Mouse (Mus musculus): Measurements from ENCODE around the gene Fndc8. TPM values are rescaled to one million over a fixed set of nuclear protein-coding genes. Genes with fewer than 3 reads are reported as not detected.
A peak's percentile ranks its signal among the peaks of the same experiment; 100 is the strongest.

The Fndc8 gene
- polyA plus RNA-seq, 1 experiment from 2014 or later, result 0.31 TPM

- H3K27me3 ChIP-seq (ENCODE audit: insufficient read depth, poor library complexity, severe bottlenecking), result no peaks in the 10 kb centered on the region
- H3K4me3 ChIP-seq, result no peak overlapping the region
- 76% methylated on average over 5 of the region's 5 CpGs for WGBS
- DNase-seq (ENCODE audit: low spot score), result no peak
- peaks cover 14% of the 10 kb centered on the region for H3K36me3 ChIP-seq
- H3K9me3 ChIP-seq, result no peaks in the 10 kb centered on the region
- no peak overlapping the region for H3K27ac ChIP-seq
- peaks cover 11% of the 10 kb centered on the region for H3K4me1 ChIP-seq (replicated peaks)
These were observed 17.0 kb upstream of the Fndc8 start for GRCm38 (mm10) chr11:82874924-82875323.

GRCm38 (mm10) chr11:82875631-82876030 lies 16.3 kb upstream of the Fndc8 start:
- H3K9me3 ChIP-seq, result no peaks in the 10 kb centered on the region
- H3K4me3 ChIP-seq, result no peak overlapping the region
- peaks cover 4% of the 10 kb centered on the region for H3K4me1 ChIP-seq (replicated peaks)
- 91% methylated on average over 5 of the region's 5 CpGs for WGBS
- peaks cover 17% of the 10 kb centered on the region for H3K36me3 ChIP-seq
- DNase-seq (ENCODE audit: low spot score), result no peak
- no peak overlapping the region for H3K27ac ChIP-seq
- no peaks in the 10 kb centered on the region for H3K27me3 ChIP-seq (ENCODE audit: insufficient read depth, poor library complexity, severe bottlenecking)

GRCm38 (mm10) chr11:82877726-82878344 lies 14.1 kb upstream of the Fndc8 start:
- H3K4me1 ChIP-seq (replicated peaks), result no peaks in the 10 kb centered on the region
- no peak overlapping the region for H3K27ac ChIP-seq
- H3K36me3 ChIP-seq, result peaks cover 32% of the 10 kb centered on the region
- 89% methylated on average over 7 of the region's 7 CpGs for WGBS
- no peaks in the 10 kb centered on the region for H3K27me3 ChIP-seq (ENCODE audit: insufficient read depth, poor library complexity, severe bottlenecking)
- no peak overlapping the region for H3K4me3 ChIP-seq
- DNase-seq (ENCODE audit: low spot score), result no peak
- no peaks in the 10 kb centered on the region for H3K9me3 ChIP-seq

- Histone ChIP-seq H3K27me3 (ENCODE audit: insufficient read depth, poor library complexity, severe bottlenecking) (no peaks in the 10 kb centered on the region), H3K36me3 (peaks cover 41% of the 10 kb centered on the region), H3K9me3 (no peaks in the 10 kb centered on the region), H3K4me3 (no peak overlapping the region), H3K4me1 (replicated peaks) (peaks cover 2% of the 10 kb centered on the region), H3K27ac (no peak overlapping the region)
- 71% methylated on average over 8 of the region's 8 CpGs for WGBS
- no peak for DNase-seq (ENCODE audit: low spot score)
These were observed 8.7 kb upstream of the Fndc8 start for GRCm38 (mm10) chr11:82883180-82883579.

GRCm38 (mm10) chr11:82886559-82886958 lies 5.4 kb upstream of the Fndc8 start:
- WGBS, result 87% methylated on average over 3 of the region's 3 CpGs
- Histone ChIP-seq H3K27ac (no peak overlapping the region), H3K27me3 (ENCODE audit: insufficient read depth, poor library complexity, severe bottlenecking) (peaks cover 6% of the 10 kb centered on the region; the same call in 1 of the 2 replicates), H3K36me3 (peaks cover 18% of the 10 kb centered on the region), H3K4me3 (no peak overlapping the region), H3K9me3 (no peaks in the 10 kb centered on the region), H3K4me1 (replicated peaks) (peaks cover 22% of the 10 kb centered on the region)
- DNase-seq (ENCODE audit: low spot score), result no peak

GRCm38 (mm10) chr11:82888491-82888946 lies 3.4 kb upstream of the Fndc8 start:
- 60% methylated on average over 10 of the region's 10 CpGs for whole genome bisulfite sequencing
- H3K4me3 ChIP-seq, result no peak overlapping the region

GRCm38 (mm10) chr11:82889524-82890341 lies 2.2 kb upstream of the Fndc8 start:
- H3K27ac ChIP-seq, result peak overlapping the region; percentile 87
- H3K4me1 ChIP-seq (replicated peaks), result peaks cover 22% of the 10 kb centered on the region
- H3K36me3 ChIP-seq, result 0 out of 2 replicates have a peak, but pooled peaks cover 3% of the 10 kb centered on the region
- peak; percentile 41 for DNase-seq (ENCODE audit: low spot score)
- WGBS, result 9% methylated on average over 31 of the region's 31 CpGs
- H3K27me3 ChIP-seq (ENCODE audit: insufficient read depth, poor library complexity, severe bottlenecking), result peaks cover 12% of the 10 kb centered on the region; the same call in 1 of the 2 replicates
- no peaks in the 10 kb centered on the region for H3K9me3 ChIP-seq
- peak overlapping the region; percentile 71 for H3K4me3 ChIP-seq

More at GRCm38 (mm10) chr11:82888491-82888946, 3.4 kb upstream of the Fndc8 start:
- Histone ChIP-seq H3K27me3 (ENCODE audit: insufficient read depth, poor library complexity, severe bottlenecking) (peaks cover 12% of the 10 kb centered on the region; the same call in 1 of the 2 replicates), H3K27ac (no peak overlapping the region), H3K4me1 (replicated peaks) (peaks cover 22% of the 10 kb centered on the region), H3K9me3 (no peaks in the 10 kb centered on the region), H3K36me3 (0 out of 2 replicates have a peak, but pooled peaks cover 3% of the 10 kb centered on the region)
- DNase-seq (ENCODE audit: low spot score), result no peak

GRCm38 (mm10) chr11:82890342-82890762 lies 1.6 kb upstream of the Fndc8 start, which contains the start of gene Rad51d:
Gene Rad51d, minus strand, starts transcription at chr11:82890614.
- no peaks in the 10 kb centered on the region for H3K9me3 ChIP-seq
- peak within 1 kb of the TSS; percentile 71 for H3K4me3 ChIP-seq
- WGBS, result under 1% methylated on average over 26 of the region's 26 CpGs
- 0 out of 2 replicates have a peak, but pooled peaks cover 3% of the 10 kb centered on the region for H3K36me3 ChIP-seq
- DNase-seq (ENCODE audit: low spot score), result peak; percentile 93
- H3K4me1 ChIP-seq (replicated peaks), result peaks cover 22% of the 10 kb centered on the region
- H3K27me3 ChIP-seq (ENCODE audit: insufficient read depth, poor library complexity, severe bottlenecking), result peaks cover 12% of the 10 kb centered on the region; the same call in 1 of the 2 replicates
- peak within 1 kb of the TSS; percentile 87 for H3K27ac ChIP-seq

GRCm38 (mm10) chr11:82897478-82897877 lies 5.6 kb downstream of the Fndc8 start:
- 90% methylated on average over 10 of the region's 10 CpGs for WGBS
- H3K4me3 ChIP-seq, result no peak overlapping the region
- no peak for DNase-seq (ENCODE audit: low spot score)
- H3K4me1 ChIP-seq (replicated peaks), result no peaks in the 10 kb centered on the region
- H3K9me3 ChIP-seq, result no peaks in the 10 kb centered on the region
- H3K36me3 ChIP-seq, result peaks cover 51% of the 10 kb centered on the region
- no peaks in the 10 kb centered on the region for H3K27me3 ChIP-seq (ENCODE audit: insufficient read depth, poor library complexity, severe bottlenecking)
- H3K27ac ChIP-seq, result no peak overlapping the region

- DNase-seq (ENCODE audit: low spot score), result no peak
- Histone ChIP-seq H3K27me3 (ENCODE audit: insufficient read depth, poor library complexity, severe bottlenecking) (no peaks in the 10 kb centered on the region), H3K4me1 (replicated peaks) (no peaks in the 10 kb centered on the region), H3K9me3 (no peaks in the 10 kb centered on the region), H3K36me3 (peaks cover 74% of the 10 kb centered on the region), H3K27ac (no peak overlapping the region), H3K4me3 (no peak overlapping the region)
- WGBS, result 94% methylated on average over 5 of the region's 5 CpGs
These were observed 7.8 kb downstream of the Fndc8 start for GRCm38 (mm10) chr11:82899720-82900119.

- H3K9me3 ChIP-seq, result no peaks in the 10 kb centered on the region
- H3K27me3 ChIP-seq (ENCODE audit: insufficient read depth, poor library complexity, severe bottlenecking), result no peaks in the 10 kb centered on the region
- H3K4me1 ChIP-seq (replicated peaks), result peaks cover under 1% of the 10 kb centered on the region; the same call in 1 of the 2 replicates
- no peak overlapping the region for H3K27ac ChIP-seq
- H3K36me3 ChIP-seq, result peaks cover 94% of the 10 kb centered on the region
- no peak for DNase-seq (ENCODE audit: low spot score)
- no peak overlapping the region for H3K4me3 ChIP-seq
- WGBS, result 94% methylated on average over 20 of the region's 20 CpGs
These were observed 9.8 kb downstream of the Fndc8 start for GRCm38 (mm10) chr11:82901606-82902310.

GRCm38 (mm10) chr11:82904952-82905351 lies 13.0 kb downstream of the Fndc8 start:
- Histone ChIP-seq H3K4me1 (replicated peaks) (peaks cover 14% of the 10 kb centered on the region), H3K27me3 (ENCODE audit: insufficient read depth, poor library complexity, severe bottlenecking) (peaks cover 4% of the 10 kb centered on the region; the same call in 1 of the 2 replicates), H3K4me3 (no peak overlapping the region), H3K27ac (no peak overlapping the region), H3K9me3 (no peaks in the 10 kb centered on the region), H3K36me3 (peaks cover 69% of the 10 kb centered on the region)
- 66% methylated on average over 8 of the region's 8 CpGs for WGBS
- DNase-seq (ENCODE audit: low spot score), result no peak

All from hindbrain, embryonic 10.5 days (tissue).